Mouse (Mus musculus) cerebellum, adult 11-12 months (tissue): ENCODE results near the gene Gm20817.
"Not testable (repeated sequence)": the region's sequence is repeated elsewhere in the genome, so short reads cannot be mapped to it uniquely, and the experiment has no call there.

Experiments
- DNase-seq: peaks from one replicate; pipeline ENCODE4 v3.0.0; 2022

Gene Gm20817

GRCm38 (mm10) chrY:68832628-68833027 is at the start of gene Gm20817:
Gene Gm20817, minus strand, starts transcription at chrY:68832728.
- DNase-seq: not testable (repeated sequence)
